Mouse (Mus musculus): ENCODE measurements around the gene Frmd4a. TPM values are rescaled to one million over a fixed set of nuclear protein-coding genes. Genes with fewer than 3 reads are reported as not detected.

The Frmd4a gene
- polyA plus RNA-seq, 1 experiment from 2014 or later = 16.8 TPM

GRCm38 (mm10) chr2:4071831-4072230 is 54.3 kb downstream of the Frmd4a start:
- WGBS = 49% methylated on average over 7 of the region's 7 CpGs
- H3K36me3 ChIP-seq (ENCODE audit: insufficient read depth, low read length) = no peaks in the 10 kb centered on the region
- no peak overlapping the region for H3K9ac ChIP-seq (ENCODE audit: low read depth, low read length)
- no peaks in the 10 kb centered on the region for H3K27me3 ChIP-seq (ENCODE audit: insufficient read depth, low read length)
- H3K4me1 ChIP-seq (replicated peaks; ENCODE audit: insufficient read depth, low read length) = no peaks in the 10 kb centered on the region
- H3K4me3 ChIP-seq (replicated peaks; ENCODE audit: low read depth, low read length) = no peak overlapping the region
- H3K9me3 ChIP-seq (replicated peaks; ENCODE audit: low read length) = no peaks in the 10 kb centered on the region
- no peak overlapping the region for H3K27ac ChIP-seq
- TF ChIP-seq CTCF (IDR thresholded peaks at IDR 0.05; ENCODE audit: low read depth) = no peak
- ATAC-seq (replicated peaks; ENCODE audit: low FRiP score, low read depth) (peak; percentile 40; the same call in 1 of the 2 replicates), DNase-seq (ENCODE audit: low spot score) (no peak)
- H3K4me2 ChIP-seq (ENCODE audit: low read length) = no peak overlapping the region

GRCm38 (mm10) chr2:4083877-4084276 is 66.4 kb downstream of the Frmd4a start:
- Histone ChIP-seq H3K4me1 (replicated peaks; ENCODE audit: insufficient read depth, low read length) (no peaks in the 10 kb centered on the region), H3K27me3 (ENCODE audit: insufficient read depth, low read length) (no peaks in the 10 kb centered on the region), H3K4me2 (ENCODE audit: low read length) (no peak overlapping the region), H3K9me3 (replicated peaks; ENCODE audit: low read length) (no peaks in the 10 kb centered on the region), H3K36me3 (ENCODE audit: insufficient read depth, low read length) (no peaks in the 10 kb centered on the region), H3K27ac (no peak overlapping the region), H3K9ac (ENCODE audit: low read depth, low read length) (no peak overlapping the region), H3K4me3 (replicated peaks; ENCODE audit: low read depth, low read length) (no peak overlapping the region)
- peak; percentile 4 for DNase-seq (ENCODE audit: low spot score)
- ATAC-seq (replicated peaks; ENCODE audit: low FRiP score, low read depth) = no peak
- WGBS = 70% methylated on average over 6 of the region's 6 CpGs
- TF ChIP-seq CTCF (IDR thresholded peaks at IDR 0.05; ENCODE audit: low read depth) = no peak

- no peak overlapping the region for H3K4me2 ChIP-seq (ENCODE audit: low read length)
- DNase-seq (ENCODE audit: low spot score) (no peak), ATAC-seq (replicated peaks; ENCODE audit: low FRiP score, low read depth) (no peak)
- H3K27ac ChIP-seq = no peak overlapping the region
- WGBS = 70% methylated on average over 1 of the region's 1 CpGs
- no peak overlapping the region for H3K4me3 ChIP-seq (replicated peaks; ENCODE audit: low read depth, low read length)
- H3K4me1 ChIP-seq (replicated peaks; ENCODE audit: insufficient read depth, low read length) = no peaks in the 10 kb centered on the region
- no peaks in the 10 kb centered on the region for H3K36me3 ChIP-seq (ENCODE audit: insufficient read depth, low read length)
- no peak overlapping the region for H3K9ac ChIP-seq (ENCODE audit: low read depth, low read length)
- H3K9me3 ChIP-seq (replicated peaks; ENCODE audit: low read length) = no peaks in the 10 kb centered on the region
- TF ChIP-seq CTCF (IDR thresholded peaks at IDR 0.05; ENCODE audit: low read depth) = no peak
- H3K27me3 ChIP-seq (ENCODE audit: insufficient read depth, low read length) = no peaks in the 10 kb centered on the region
Observed at GRCm38 (mm10) chr2:4097601-4098000, 80.1 kb downstream of the Frmd4a start.

- no peaks in the 10 kb centered on the region for H3K9me3 ChIP-seq (replicated peaks; ENCODE audit: low read length)
- WGBS = 71% methylated on average over 8 of the region's 8 CpGs
- H3K4me2 ChIP-seq (ENCODE audit: low read length) = no peak overlapping the region
- H3K27ac ChIP-seq = no peak overlapping the region
- ATAC-seq (replicated peaks; ENCODE audit: low FRiP score, low read depth) (no peak), DNase-seq (ENCODE audit: low spot score) (no peak)
- H3K27me3 ChIP-seq (ENCODE audit: insufficient read depth, low read length) = no peaks in the 10 kb centered on the region
- no peak for TF ChIP-seq CTCF (IDR thresholded peaks at IDR 0.05; ENCODE audit: low read depth)
- no peaks in the 10 kb centered on the region for H3K36me3 ChIP-seq (ENCODE audit: insufficient read depth, low read length)
- H3K4me3 ChIP-seq (replicated peaks; ENCODE audit: low read depth, low read length) = no peak overlapping the region
- H3K4me1 ChIP-seq (replicated peaks; ENCODE audit: insufficient read depth, low read length) = no peaks in the 10 kb centered on the region
- no peak overlapping the region for H3K9ac ChIP-seq (ENCODE audit: low read depth, low read length)
Observed at GRCm38 (mm10) chr2:4098948-4099776, 81.6 kb downstream of the Frmd4a start.

GRCm38 (mm10) chr2:4099777-4100104 is 82.2 kb downstream of the Frmd4a start:
- H3K27ac ChIP-seq = no peak overlapping the region
- no peaks in the 10 kb centered on the region for H3K4me1 ChIP-seq (replicated peaks; ENCODE audit: insufficient read depth, low read length)
- no peak for TF ChIP-seq CTCF (IDR thresholded peaks at IDR 0.05; ENCODE audit: low read depth)
- no peak overlapping the region for H3K4me3 ChIP-seq (replicated peaks; ENCODE audit: low read depth, low read length)
- H3K4me2 ChIP-seq (ENCODE audit: low read length) = no peak overlapping the region
- no peak overlapping the region for H3K9ac ChIP-seq (ENCODE audit: low read depth, low read length)
- DNase-seq (ENCODE audit: low spot score) (no peak), ATAC-seq (replicated peaks; ENCODE audit: low FRiP score, low read depth) (no peak)
- no peaks in the 10 kb centered on the region for H3K27me3 ChIP-seq (ENCODE audit: insufficient read depth, low read length)
- H3K36me3 ChIP-seq (ENCODE audit: insufficient read depth, low read length) = no peaks in the 10 kb centered on the region
- no peaks in the 10 kb centered on the region for H3K9me3 ChIP-seq (replicated peaks; ENCODE audit: low read length)

GRCm38 (mm10) chr2:4101370-4101769 is 83.9 kb downstream of the Frmd4a start:
- no peak for TF ChIP-seq CTCF (IDR thresholded peaks at IDR 0.05; ENCODE audit: low read depth)
- ATAC-seq (replicated peaks; ENCODE audit: low FRiP score, low read depth) = no peak

More at GRCm38 (mm10) chr2:4101370-4101769, 83.9 kb downstream of the Frmd4a start:
- no peaks in the 10 kb centered on the region for H3K9me3 ChIP-seq (replicated peaks; ENCODE audit: low read length)
- no peak overlapping the region for H3K27ac ChIP-seq
- no peak overlapping the region for H3K4me3 ChIP-seq (replicated peaks; ENCODE audit: low read depth, low read length)
- no peak for DNase-seq (ENCODE audit: low spot score)
- no peak overlapping the region for H3K9ac ChIP-seq (ENCODE audit: low read depth, low read length)
- H3K4me2 ChIP-seq (ENCODE audit: low read length) = no peak overlapping the region
- H3K27me3 ChIP-seq (ENCODE audit: insufficient read depth, low read length) = no peaks in the 10 kb centered on the region
- WGBS = 74% methylated on average over 2 of the region's 2 CpGs
- H3K4me1 ChIP-seq (replicated peaks; ENCODE audit: insufficient read depth, low read length) = no peaks in the 10 kb centered on the region
- H3K36me3 ChIP-seq (ENCODE audit: insufficient read depth, low read length) = no peaks in the 10 kb centered on the region

Data from kidney, postnatal 0 days (tissue).